Mouse (Mus musculus): Measurements from ENCODE around the gene Anapc15. TPM values are rescaled to one million over a fixed set of nuclear protein-coding genes. Genes with fewer than 3 reads are reported as not detected.
A peak's percentile ranks its signal among the peaks of the same experiment; 100 is the strongest.
"Not testable (repeated sequence)": the region's sequence is repeated elsewhere in the genome, so short reads cannot be mapped to it uniquely, and the experiment has no call there.

The Anapc15 gene
- polyA plus RNA-seq, 1 experiment from 2014 or later, result 56.2 TPM

GRCm38 (mm10) chr7:101911982-101912381 lies 48.5 kb downstream of the Anapc15 start:
- Histone ChIP-seq H3K9me3 (ENCODE audit: control insufficient read depth) (no peaks in the 10 kb centered on the region), H3K4me2 (replicated peaks; ENCODE audit: low read depth) (no peak overlapping the region), H3K27ac (ENCODE audit: low read depth, low read length) (no peak overlapping the region), H3K36me3 (ENCODE audit: control insufficient read depth, insufficient read depth) (peaks cover 54% of the 10 kb centered on the region), H3K9ac (ENCODE audit: low read depth, low read length) (no peak overlapping the region), H3K4me3 (ENCODE audit: low read depth, low read length) (no peak overlapping the region), H3K4me1 (replicated peaks; ENCODE audit: control insufficient read depth, insufficient read depth, low read length) (no peaks in the 10 kb centered on the region), H3K27me3 (replicated peaks; ENCODE audit: control insufficient read depth, insufficient read depth, low read length) (no peaks in the 10 kb centered on the region)
- peak; percentile 42 for TF ChIP-seq CTCF (IDR thresholded peaks at IDR 0.05; ENCODE audit: low read depth)
- 64% methylated on average over 3 of the region's 3 CpGs for WGBS
- ATAC-seq, result no peak

GRCm38 (mm10) chr7:101918071-101918470 lies 54.6 kb downstream of the Anapc15 start:
- no peak overlapping the region for H3K9ac ChIP-seq (ENCODE audit: low read depth, low read length)
- no peaks in the 10 kb centered on the region for H3K9me3 ChIP-seq (ENCODE audit: control insufficient read depth)
- H3K36me3 ChIP-seq (ENCODE audit: control insufficient read depth, insufficient read depth), result peaks cover 21% of the 10 kb centered on the region
- H3K4me3 ChIP-seq (ENCODE audit: low read depth, low read length), result no peak overlapping the region
- H3K27ac ChIP-seq (ENCODE audit: low read depth, low read length), result no peak overlapping the region
- H3K27me3 ChIP-seq (replicated peaks; ENCODE audit: control insufficient read depth, insufficient read depth, low read length), result no peaks in the 10 kb centered on the region
- TF ChIP-seq CTCF (IDR thresholded peaks at IDR 0.05; ENCODE audit: low read depth), result peak; percentile 94
- WGBS, result 10% methylated on average over 1 of the region's 1 CpGs
- ATAC-seq, result peak; percentile 32; the same call in 1 of the 2 replicates
- H3K4me2 ChIP-seq (replicated peaks; ENCODE audit: low read depth), result no peak overlapping the region
- H3K4me1 ChIP-seq (replicated peaks; ENCODE audit: control insufficient read depth, insufficient read depth, low read length), result no peaks in the 10 kb centered on the region

GRCm38 (mm10) chr7:101925892-101926291 lies 62.4 kb downstream of the Anapc15 start:
- not testable (repeated sequence) for H3K4me1 ChIP-seq (replicated peaks; ENCODE audit: control insufficient read depth, insufficient read depth, low read length); H3K4me3 ChIP-seq (ENCODE audit: low read depth, low read length); H3K9me3 ChIP-seq (ENCODE audit: control insufficient read depth); H3K4me2 ChIP-seq (replicated peaks; ENCODE audit: low read depth); H3K36me3 ChIP-seq (ENCODE audit: control insufficient read depth, insufficient read depth); H3K27me3 ChIP-seq (replicated peaks; ENCODE audit: control insufficient read depth, insufficient read depth, low read length); H3K9ac ChIP-seq (ENCODE audit: low read depth, low read length); H3K27ac ChIP-seq (ENCODE audit: low read depth, low read length); ATAC-seq
- TF ChIP-seq CTCF (IDR thresholded peaks at IDR 0.05; ENCODE audit: low read depth), result peak; percentile 41; the same call in 1 of the 2 replicates

- WGBS, result 72% methylated on average over 3 of the region's 3 CpGs
- H3K27ac ChIP-seq (ENCODE audit: low read depth, low read length), result no peak overlapping the region
Observed at GRCm38 (mm10) chr7:101928093-101928492, 64.6 kb downstream of the Anapc15 start.

GRCm38 (mm10) chr7:101932551-101932950 lies 69.0 kb downstream of the Anapc15 start:
- Histone ChIP-seq H3K27ac (ENCODE audit: low read depth, low read length) (no peak overlapping the region), H3K9ac (ENCODE audit: low read depth, low read length) (no peak overlapping the region), H3K4me2 (replicated peaks; ENCODE audit: low read depth) (peak overlapping the region; percentile 87; the same call in 1 of the 2 replicates), H3K4me3 (ENCODE audit: low read depth, low read length) (no peak overlapping the region), H3K4me1 (replicated peaks; ENCODE audit: control insufficient read depth, insufficient read depth, low read length) (no peaks in the 10 kb centered on the region), H3K9me3 (ENCODE audit: control insufficient read depth) (no peaks in the 10 kb centered on the region), H3K36me3 (ENCODE audit: control insufficient read depth, insufficient read depth) (no peaks in the 10 kb centered on the region), H3K27me3 (replicated peaks; ENCODE audit: control insufficient read depth, insufficient read depth, low read length) (no peaks in the 10 kb centered on the region)
- no peak for TF ChIP-seq CTCF (IDR thresholded peaks at IDR 0.05; ENCODE audit: low read depth)
- 47% methylated on average over 1 of the region's 1 CpGs for WGBS
- no peak for ATAC-seq

More at GRCm38 (mm10) chr7:101928093-101928492, 64.6 kb downstream of the Anapc15 start:
- H3K9me3 ChIP-seq (ENCODE audit: control insufficient read depth), result no peaks in the 10 kb centered on the region
- no peaks in the 10 kb centered on the region for H3K27me3 ChIP-seq (replicated peaks; ENCODE audit: control insufficient read depth, insufficient read depth, low read length)
- no peak overlapping the region for H3K4me3 ChIP-seq (ENCODE audit: low read depth, low read length)
- TF ChIP-seq CTCF (IDR thresholded peaks at IDR 0.05; ENCODE audit: low read depth), result no peak
- no peaks in the 10 kb centered on the region for H3K36me3 ChIP-seq (ENCODE audit: control insufficient read depth, insufficient read depth)
- no peak overlapping the region for H3K4me2 ChIP-seq (replicated peaks; ENCODE audit: low read depth)
- H3K4me1 ChIP-seq (replicated peaks; ENCODE audit: control insufficient read depth, insufficient read depth, low read length), result no peaks in the 10 kb centered on the region
- ATAC-seq, result 0 out of 2 replicates have a peak, but pooled peaks have one; percentile 39
- H3K9ac ChIP-seq (ENCODE audit: low read depth, low read length), result no peak overlapping the region

GRCm38 (mm10) chr7:101933300-101933699 lies 69.8 kb downstream of the Anapc15 start:
- TF ChIP-seq CTCF (IDR thresholded peaks at IDR 0.05; ENCODE audit: low read depth), result no peak
- WGBS, result 3% methylated on average over 15 of the region's 15 CpGs
- ATAC-seq, result 0 out of 2 replicates have a peak, but pooled peaks have one; percentile 39
- no peaks in the 10 kb centered on the region for H3K27me3 ChIP-seq (replicated peaks; ENCODE audit: control insufficient read depth, insufficient read depth, low read length)
- no peaks in the 10 kb centered on the region for H3K36me3 ChIP-seq (ENCODE audit: control insufficient read depth, insufficient read depth)
- no peaks in the 10 kb centered on the region for H3K4me1 ChIP-seq (replicated peaks; ENCODE audit: control insufficient read depth, insufficient read depth, low read length)
- peak overlapping the region; percentile 63 for H3K4me3 ChIP-seq (ENCODE audit: low read depth, low read length)
- H3K9me3 ChIP-seq (ENCODE audit: control insufficient read depth), result no peaks in the 10 kb centered on the region
- peak overlapping the region; percentile 54 for H3K9ac ChIP-seq (ENCODE audit: low read depth, low read length)
- peak overlapping the region; percentile 87 for H3K4me2 ChIP-seq (replicated peaks; ENCODE audit: low read depth)
- peak overlapping the region; percentile 67 for H3K27ac ChIP-seq (ENCODE audit: low read depth, low read length)
